Mouse (Mus musculus) liver, adult 2 months (tissue): ENCODE results near the gene Mtrex.

Source experiments
- CTCF ChIP-seq: fragments of 200-500 bp; IDR thresholded peaks from 2 replicates; pipeline ENCODE4 v1.5.1; 2011; ENCODE audit warnings: low read depth, low read length, control low read depth
- POLR2A ChIP-seq: fragments of 200-500 bp; IDR thresholded peaks from 2 replicates; pipeline ENCODE4 v1.6.1; 2011; ENCODE audit warnings: low read length, control low read depth; ENCODE audit not compliant: insufficient read depth; ENCODE audit errors: extremely low read depth

DNA sequence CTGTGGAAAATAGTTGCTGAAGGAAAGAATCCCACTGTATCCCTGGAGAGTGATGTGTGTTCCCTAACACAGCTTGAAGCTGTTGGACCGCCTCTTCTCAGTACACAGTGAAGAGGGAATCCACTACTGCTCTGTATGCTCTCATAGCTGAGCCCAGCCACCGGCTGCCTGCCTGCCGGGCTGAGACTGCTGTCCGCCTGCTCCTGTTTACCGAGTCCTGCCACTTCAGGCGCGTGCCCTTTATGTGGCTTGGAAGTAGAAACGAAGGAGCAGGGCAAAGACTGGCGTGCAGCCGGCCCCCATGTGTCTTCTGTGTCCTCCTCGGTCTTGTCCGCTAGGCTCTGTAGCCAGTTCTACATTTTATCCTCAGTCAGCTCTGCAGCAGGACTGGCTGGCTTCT, 92.1 kb downstream of the Mtrex start:
- TF ChIP-seq CTCF (no peak), POLR2A (no peak)
